Mouse (Mus musculus) megakaryocyte progenitor cell, adult 5-6 weeks (primary cell): ENCODE data around the gene Itih5. TPM values are rescaled to one million over a fixed set of nuclear protein-coding genes. Genes with fewer than 3 reads are reported as not detected.

ENCODE experiments used
- ATAC-seq: replicated peaks from 2 replicates; pipeline ENCODE4 v1.8.0; 2016; ENCODE audit warnings: mild to moderate bottlenecking, moderate TSS enrichment, inconsistent platforms; ENCODE audit not compliant: poor library complexity
- total RNA-seq, 2 experiments: library from RNA; stranded (forward) in 1 of 2; stranded (reverse) in 1 of 2; fragments of 157-497, 149-512 nt in 1 of 2; fragments of 200-1000 nt in 1 of 2; gene quantifications; 2 replicates each; pipeline versions ENCODE4 v1.2.3 to v1.2.4; 2015 to 2017

Gene Itih5
- total RNA-seq, 2 experiments from 2014 or later = 4.8 to 5.9 TPM

DNA sequence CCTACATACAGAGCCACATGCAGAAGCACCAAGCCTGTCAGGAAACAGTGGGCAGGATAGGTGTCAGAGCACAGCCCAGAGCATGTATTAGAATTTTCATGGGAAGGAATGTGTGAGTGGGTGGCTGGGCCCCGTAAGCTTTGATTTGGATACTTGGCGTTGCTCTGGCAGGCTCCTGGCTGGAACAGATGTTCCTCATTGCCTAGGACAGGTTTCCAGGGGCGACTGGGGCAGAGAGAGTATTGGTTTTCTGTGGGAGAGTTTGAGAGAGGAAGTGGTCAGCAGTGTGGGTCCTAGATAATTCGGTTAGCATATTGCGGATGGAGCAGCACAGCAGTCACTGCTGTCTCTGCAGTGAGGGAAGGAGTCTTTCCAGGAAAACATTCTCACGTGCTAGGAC is 13.3 kb downstream of the Itih5 start:
- ATAC-seq = peak; percentile 93

DNA sequence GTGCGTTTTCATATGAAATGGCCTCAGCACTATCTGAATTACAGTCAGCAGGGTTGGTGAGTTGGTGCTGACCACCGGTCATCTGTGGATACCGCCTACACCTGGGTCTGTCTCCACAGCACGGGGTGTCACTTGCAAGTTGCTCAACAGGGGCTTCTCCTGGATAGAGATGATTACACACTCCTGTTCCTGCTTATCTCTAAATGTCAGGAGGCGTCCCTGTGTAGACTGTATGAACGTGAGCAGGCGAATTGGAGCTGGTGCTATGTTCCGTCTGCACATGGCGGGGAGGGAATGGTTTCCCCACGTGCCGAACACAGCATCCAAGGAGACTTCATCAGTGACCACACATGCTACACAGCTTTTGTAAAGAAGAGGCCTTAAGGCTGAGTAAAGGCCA is 13.9 kb downstream of the Itih5 start:
- peak; percentile 52 for ATAC-seq

DNA sequence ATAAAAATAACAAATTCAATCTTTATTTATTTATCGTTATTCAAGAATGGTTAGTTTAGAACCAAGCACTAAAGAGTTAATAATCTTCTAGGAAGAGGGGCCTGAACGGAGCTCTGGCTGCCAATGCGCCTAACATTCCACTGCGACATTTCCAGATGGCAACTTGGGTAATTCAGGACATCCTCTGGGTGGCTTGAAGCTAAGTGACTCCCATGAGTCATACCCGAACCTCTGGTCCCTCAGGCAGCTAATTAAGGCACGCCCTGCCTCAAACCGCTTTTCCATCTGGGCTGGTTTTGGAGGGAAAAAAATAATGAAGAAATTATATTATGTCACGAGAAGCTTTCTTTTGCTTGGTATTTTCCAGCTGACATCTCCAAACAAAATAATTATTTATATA is 14.6 kb downstream of the Itih5 start:
- no peak for ATAC-seq

DNA sequence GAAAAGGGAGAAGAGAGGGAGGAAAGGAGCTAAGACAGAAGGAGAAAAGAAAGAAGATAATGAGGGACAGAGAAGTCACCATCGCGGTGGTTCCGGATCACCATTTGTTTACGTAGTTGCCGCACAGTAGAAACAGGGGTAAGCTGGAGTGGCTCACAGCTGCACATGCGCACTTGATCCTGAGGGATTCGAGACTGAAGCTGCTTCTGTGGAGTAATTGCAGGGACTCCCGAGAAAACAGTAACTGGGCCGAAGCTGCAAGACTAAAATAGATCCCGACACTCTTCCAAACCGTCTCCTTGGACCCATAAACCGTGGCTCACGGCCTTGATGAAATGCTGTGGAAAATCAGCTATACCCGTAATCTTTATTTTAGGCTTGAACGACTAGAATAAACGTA is 16.6 kb downstream of the Itih5 start:
- no peak for ATAC-seq

DNA sequence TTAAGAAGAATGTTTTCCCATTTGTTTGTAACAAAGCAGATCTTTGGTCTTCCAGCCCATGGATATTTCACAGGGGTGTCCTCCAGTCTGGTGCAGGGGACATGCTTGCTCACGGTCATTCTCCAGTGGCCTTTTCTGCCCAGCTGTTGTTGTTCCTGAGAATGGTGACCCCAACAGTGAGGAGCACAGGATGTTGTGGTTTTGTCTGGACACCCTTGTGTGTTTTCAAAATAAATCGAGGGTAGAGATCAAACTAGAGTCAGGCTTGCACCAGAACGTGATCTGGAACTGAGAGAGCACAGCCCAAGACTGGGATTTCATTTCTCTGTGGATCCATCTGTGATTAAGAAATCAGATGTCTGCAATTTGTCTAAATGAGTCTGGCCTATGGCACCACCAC is 40.2 kb downstream of the Itih5 start:
- no peak for ATAC-seq

DNA sequence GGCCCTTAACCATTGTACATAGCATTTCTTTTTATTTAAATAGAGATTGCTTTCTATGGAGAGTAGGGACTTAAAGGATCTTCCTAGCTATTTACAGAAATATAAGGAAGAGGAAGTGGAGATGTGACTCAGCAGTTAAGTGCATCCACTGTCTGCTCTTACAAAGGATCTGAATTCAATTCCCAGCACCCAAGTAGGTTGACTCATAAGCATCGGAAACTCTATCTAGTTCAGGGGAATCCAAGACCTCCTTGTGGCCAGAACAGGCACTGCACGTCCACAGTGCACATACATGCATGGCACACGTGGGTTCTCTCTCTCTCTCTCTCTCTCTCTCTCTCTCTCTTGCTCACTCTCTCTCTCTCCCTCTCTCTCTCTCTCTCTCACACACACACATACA is 41.8 kb downstream of the Itih5 start:
- ATAC-seq = peak; percentile 61

DNA sequence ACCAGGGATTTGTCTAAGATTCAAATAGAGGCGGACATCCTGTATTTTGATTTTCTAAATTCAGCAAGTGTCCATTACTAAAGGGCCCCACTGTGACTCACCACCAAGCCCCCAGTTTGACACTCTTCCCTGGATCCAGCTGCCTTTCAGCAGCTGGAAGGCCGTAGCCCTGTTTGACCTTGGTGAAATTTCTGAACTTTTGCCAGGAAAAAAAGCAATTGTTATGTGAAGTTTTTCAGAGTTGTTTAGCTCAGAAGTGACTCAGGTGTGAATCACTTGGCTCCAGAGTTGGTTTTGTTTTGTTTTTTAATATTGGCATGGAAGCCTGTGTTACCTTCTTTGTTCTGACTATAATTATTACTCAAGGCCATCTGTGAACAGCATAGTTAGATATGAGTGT is 46.0 kb downstream of the Itih5 start:
- no peak for ATAC-seq

DNA sequence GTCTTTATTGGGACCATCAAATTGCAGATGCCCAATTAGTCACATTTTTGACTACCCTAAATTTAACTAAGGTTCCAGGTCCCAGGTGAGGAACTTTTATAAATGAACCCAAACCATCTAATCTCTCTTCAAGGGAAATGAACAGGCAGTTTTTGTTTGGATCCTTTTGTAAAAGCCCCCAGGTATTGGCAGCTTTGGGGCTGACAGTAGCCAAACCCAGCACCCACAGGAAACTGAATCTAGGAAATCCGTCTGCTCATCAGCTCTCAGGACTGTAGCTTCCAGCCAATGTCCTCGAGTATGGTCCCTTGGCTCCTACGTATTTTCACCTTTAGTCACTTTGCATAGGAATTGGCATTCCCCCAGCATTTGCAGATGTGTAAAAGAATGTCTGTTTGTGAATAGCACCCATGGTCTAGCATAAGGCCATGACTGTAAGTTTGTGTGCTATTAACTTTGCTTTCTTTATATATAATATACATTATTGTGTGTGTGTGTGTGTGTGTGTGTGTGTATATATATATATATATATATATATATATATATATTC is 47.4 kb downstream of the Itih5 start:
- no peak for ATAC-seq

DNA sequence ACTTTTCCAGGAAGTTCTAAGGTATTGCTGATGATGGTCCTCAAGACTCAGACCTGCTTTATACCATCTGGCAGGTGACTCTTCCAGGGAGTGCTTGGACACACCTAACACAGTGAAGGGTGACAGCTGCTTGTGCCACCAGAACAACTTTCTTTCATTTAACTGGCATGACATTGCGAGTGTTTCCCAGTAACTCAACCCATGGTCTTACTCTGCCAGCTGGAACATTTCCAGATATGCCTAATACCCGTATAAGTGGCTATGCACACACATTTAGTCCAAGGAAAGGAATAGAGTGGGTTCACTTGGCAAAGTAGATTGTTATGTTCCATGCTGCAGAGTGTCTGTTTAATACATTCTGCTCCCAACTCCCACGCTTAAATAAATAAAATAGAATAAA is 50.9 kb downstream of the Itih5 start:
- no peak for ATAC-seq

DNA sequence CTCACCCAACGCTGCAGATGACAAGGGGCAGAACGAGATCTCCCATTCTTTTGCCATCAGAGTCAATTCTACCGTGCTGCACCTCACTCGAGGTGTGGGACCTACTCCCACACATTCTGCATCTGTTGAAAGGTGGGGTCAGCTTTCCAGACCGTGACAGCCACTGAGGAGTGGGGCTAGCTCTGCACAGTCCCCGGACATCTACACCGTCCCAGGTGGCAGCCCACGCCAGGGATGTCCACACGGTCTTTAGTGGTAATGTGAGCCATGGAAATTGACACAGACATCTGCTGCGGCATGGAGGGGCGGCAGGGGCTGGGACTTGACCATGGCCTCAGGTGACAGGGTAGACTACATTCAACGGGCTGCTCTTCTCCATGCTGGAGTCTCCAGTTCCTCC is 60.1 kb downstream of the Itih5 start:
- no peak for ATAC-seq

DNA sequence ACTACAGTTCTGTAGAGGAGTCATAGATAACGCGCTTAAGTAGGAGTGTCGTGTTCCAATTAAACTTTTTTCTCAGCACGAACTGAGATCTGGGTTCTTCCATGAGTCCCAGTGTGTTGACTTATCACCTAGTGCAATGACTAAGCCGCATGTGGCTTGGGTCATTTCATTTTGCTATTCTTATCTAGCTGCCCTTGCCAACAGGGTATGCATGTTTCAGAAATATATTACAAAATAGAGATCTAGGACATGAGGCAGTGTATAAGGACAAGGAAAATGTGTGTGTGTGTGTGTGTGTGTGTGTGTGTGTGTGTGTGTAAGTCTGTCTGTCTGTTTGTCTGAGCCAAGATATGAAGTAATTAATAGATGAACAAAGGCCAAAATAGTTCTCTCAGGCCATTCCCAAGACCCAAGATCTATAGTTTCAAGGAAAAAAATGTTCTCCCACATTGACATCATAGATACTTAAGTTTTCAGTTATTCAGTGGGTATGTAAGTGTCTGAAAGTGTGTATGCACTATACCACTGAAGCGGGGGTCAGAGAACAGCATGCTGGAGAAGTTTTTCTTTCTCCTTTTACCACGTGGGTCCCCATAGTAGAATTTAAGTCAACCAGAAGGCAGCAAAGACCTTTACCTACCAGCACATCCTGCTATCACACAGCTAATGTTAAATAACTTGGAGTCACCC is 62.6 kb downstream of the Itih5 start:
- ATAC-seq = no peak

DNA sequence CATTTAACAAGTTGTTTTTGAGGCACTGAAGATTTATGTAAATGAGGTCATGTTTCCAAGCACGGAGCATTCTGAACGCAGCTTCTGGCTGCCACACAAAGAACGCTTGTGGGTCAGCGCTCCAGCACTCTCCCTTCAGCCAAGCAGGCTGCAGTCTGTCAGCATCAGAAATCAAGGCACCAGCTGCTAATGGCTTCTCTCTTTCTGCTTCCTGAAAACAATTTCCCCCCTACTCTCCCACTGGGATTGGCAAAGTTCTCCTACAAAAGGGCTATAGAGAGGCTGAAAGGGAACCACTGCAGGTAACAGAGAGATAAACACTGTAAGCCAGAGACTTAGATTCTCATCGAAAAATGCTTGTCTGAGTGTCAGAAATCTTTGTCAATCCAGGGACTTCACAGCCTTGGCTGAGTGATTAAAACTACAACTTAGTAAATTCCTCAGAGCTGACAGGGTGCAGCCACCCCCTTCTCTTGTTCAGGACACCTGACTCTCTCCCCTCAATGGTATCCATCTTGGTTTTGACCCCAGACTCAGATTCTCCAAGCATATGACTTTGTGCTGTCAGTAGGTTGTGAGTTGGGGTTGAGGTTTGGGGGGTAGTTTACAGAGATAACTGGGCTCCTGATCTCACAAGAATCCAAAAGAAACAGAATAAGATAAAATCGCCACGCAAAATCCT is 63.3 kb downstream of the Itih5 start:
- no peak for ATAC-seq

DNA sequence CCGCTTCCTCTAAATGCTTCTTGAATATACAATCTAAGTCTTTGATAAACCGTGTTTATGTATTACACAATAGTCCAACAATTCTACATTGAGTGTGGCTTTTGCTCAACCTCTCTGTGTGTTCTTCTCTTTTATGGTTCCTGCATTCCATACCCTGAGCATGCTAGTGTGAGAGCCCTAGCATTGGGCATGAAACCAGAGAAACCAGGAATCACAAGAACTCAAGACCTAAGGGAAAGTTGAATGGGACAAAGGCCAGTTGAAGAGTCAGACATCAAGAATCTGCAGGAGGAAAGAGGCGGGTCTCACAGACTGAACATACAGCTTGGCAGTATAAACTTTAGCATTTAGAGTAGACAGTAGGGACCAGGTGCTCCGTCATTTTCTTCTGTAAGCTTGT is 68.5 kb downstream of the Itih5 start:
- ATAC-seq = no peak

DNA sequence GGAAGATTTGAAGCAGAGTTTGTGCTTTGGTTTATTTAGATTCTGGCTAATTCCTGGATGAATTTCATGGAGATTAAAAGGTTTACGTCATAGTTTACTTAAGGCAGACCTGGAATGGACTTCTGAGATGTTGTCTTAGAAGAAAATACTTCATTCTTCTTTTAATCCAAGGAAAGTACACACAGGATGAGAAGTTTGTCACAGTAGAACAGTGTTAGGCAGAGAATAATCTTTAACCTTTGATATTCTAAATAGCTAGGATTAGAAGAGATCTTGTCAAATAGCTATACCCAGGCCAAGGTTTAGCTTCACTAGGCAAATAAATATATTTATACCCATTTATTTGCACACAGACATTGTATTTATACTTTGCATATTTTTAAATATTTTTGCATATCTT is 73.5 kb downstream of the Itih5 start:
- no peak for ATAC-seq

DNA sequence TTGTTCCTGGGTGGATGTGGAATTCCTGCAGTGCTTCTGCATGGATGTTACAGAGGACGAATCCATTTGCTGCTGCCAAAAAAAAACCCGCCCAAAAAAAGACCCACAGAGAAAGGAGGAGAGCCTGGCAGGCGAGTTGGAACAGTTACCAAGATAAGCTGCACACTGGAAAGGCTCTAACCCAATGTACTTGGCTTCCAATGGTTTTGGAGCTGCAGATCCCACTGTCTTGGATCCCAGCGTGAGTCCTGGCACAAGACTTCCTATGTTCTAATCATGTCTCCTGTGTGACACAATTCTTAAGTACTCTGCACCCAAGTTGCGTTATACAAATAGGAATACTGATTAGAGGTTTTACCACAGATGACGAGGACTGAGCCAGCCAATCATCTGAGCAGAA is 78.6 kb downstream of the Itih5 start:
- ATAC-seq = no peak

DNA sequence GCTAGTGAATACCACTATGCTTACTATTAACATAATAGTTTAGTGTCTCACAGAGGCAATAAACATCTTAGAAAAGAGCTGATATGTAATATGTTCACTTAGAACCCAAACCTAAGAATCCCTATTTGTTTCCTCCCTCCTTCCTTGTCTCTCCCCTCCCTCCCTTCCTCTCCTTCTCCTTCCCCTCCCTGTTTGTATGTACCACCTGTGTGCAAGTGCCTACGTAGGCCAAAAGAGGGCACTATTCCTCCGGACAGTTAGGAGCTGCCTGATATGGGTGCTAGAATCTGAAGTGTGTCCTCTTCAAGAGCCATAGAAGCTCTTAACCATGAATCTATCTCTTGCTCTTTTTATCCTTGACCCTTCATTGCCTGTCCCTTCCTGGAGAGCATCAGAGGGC is 83.2 kb downstream of the Itih5 start:
- no peak for ATAC-seq

DNA sequence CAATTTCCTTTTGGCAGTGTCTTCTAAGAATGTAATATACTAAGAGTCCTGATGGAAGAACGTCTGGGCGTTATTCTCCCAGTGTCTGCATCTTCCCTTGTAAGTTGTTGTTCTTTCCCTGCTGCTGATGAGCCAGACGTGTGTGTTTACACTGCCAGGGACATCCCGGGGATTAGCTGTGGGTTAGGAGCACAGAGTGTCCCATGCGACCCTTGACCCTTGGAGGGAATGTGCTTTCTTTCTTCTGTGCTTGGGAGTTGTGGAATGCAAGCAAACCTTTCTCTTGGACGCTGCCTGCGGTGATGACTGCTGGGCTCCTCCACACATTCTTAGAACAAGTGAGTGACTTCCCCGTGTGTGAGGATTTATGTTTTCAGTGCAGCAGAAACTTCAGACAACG is 89.6 kb downstream of the Itih5 start:
- ATAC-seq = no peak

DNA sequence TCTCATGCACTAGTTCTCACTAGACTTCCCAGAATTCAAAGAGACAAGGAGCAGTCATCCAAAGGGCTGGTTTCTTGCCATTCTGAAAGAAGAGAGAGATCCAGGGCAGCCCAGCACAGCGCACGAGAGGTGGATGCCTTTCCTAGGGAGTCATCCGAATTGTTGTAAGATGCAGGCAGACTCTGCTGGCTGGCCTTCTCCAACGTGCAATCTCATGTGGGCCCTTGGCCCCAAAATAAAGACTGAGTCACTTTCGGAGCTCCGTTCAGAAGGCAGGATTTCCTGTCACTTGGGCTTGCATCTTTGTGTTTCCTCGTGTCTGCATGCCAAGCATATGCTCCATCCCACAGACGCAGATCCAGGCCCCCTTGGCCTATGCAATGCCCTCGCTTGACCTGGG is 97.1 kb downstream of the Itih5 start:
- no peak for ATAC-seq

DNA sequence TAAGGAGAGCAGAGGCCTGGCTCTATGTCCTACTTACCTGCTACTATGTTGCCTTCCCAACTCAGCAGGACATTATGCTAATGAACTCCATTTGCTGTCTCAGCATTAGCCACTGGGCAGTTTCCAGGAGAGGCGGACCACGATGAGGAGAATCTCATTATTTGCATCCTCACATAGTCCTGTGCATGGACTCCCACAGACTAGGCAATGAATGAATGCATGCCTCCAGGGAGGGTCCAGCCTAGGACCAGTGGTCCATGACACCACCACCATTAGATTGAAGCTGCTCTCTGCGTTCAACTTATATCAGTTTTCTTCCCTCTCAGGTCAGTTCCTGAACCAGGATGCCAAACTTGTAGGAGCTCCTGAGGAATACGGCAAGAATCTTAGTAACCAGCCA is 97.6 kb downstream of the Itih5 start:
- ATAC-seq = no peak

DNA sequence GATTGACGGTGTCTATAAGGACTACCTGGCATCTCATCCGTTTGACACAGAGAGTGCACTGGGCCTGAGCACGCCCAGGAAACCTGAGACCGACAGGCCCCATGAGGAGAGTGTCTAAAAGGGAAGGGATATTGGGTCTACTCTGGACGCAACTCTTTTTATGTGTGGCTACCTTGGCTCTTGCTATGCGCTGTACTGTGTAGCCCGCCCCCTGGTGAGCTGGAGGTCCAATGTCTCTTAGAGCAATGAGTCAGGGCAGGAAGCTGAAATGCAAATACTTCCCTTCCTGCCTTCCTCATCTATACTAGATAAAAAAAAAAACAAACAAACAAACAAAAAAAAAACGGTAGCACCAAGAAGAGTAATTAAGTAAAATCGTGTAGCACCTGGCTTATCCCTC is 98.1 kb downstream of the Itih5 start:
- no peak for ATAC-seq

DNA sequence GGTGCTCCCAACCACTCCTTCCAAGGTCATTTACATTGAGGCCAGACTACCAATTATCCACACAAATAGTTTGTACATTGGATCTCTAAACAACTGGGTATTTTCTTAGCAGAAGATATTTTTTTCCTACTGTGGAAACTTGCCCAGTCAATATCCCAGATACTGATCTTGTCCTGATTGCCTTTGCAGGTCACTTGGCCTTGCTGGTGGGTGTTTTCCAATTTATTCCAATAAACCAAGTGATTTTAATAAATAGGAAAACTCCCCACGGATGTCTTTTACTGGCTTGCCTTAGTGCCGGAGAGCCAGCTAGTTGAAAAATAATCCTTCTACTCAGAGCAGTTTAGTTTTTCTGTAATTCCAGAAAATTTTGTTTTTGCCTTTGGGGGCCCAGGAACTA is 98.6 kb downstream of the Itih5 start:
- no peak for ATAC-seq

DNA sequence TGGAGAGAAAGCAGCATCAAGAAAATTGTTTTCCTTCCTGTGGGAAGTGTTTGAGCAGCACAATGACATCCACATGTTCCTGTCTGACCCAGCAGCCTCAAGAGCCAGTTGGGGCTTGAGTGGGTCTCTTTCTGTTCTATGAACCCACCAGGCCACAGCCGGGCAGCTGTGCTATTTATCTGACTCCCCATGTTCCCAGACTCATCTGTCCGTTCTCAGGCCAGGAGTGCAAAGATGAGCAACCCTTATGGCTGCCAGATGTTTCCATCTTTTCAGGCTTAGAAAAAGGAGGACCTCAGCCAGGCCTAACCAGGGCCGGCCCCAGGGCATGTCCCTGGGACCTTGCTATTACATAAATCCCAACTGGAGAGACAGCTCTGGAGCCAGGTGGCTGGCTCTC is 100.0 kb downstream of the Itih5 start:
- no peak for ATAC-seq

DNA sequence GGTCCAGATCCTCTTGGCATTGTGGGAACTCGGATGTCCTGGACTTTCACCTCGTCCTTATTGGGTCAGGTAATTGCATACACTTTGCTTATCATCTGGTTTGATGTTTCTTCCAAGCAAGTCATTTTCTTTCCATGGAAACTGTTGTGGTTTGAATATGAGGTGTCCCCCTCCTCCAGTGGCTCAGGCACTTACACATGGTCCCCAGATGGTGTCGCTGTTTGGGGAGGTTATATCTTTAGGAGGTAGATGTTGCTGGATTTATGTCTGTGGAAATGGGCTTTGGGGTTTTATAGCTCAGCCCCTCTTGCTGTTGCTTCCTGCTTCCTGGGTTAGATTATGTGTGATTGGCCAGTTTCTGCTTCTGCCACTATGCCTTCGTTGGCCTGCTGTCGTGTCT is 103.6 kb downstream of the Itih5 start:
- no peak for ATAC-seq
